In genomic region chr12:71892996-71893605, GRCm38 (mm10) we compare ENCODE assay signal across 22 mouse cellular contexts.
DNase-seq lines count a peak whose midpoint lies in the region; ATAC-seq and TF ChIP-seq lines count a peak whose summit lies in the region.
"Had no signal": no experiment of that assay in that cellular context is flagged by ENCODE, and none has a peak within 500 bp of the region (broad histone marks: within the 10 kb centered on the region; RNA-seq: fewer than 3 reads in every experiment).

No protein-coding gene starts in this region.

- no peak for ATAC-seq in CD4-positive, CD25-positive, alpha-beta regulatory T cell, adult 4 months
- peak; percentile 41 for ATAC-seq in common myeloid progenitor, adult 5-6 weeks (replicated peaks; ENCODE audit: low read depth, poor library complexity, severe bottlenecking)
- ATAC-seq: forebrain, postnatal 0 days; intestine, embryonic 16.5 days; Patski had no signal

- H3K4me3 ChIP-seq in layer of hippocampus, adult 2 months, result no peak overlapping the region
- H3K4me3 ChIP-seq: hindbrain, embryonic 15.5 days; limb, embryonic 13.5 days; midbrain, embryonic 10.5 days had no signal

- peak overlapping the region; percentile 51 for H3K27ac ChIP-seq in layer of hippocampus, adult 2 months
- H3K27ac ChIP-seq: hindbrain, embryonic 15.5 days; limb, embryonic 13.5 days; midbrain, embryonic 10.5 days had no signal

- intact Hi-C loops in left cerebral cortex, postnatal 25 days (cut with DNase I), result no loop called here

- no peak for TF ChIP-seq CTCF in layer of hippocampus, adult 2 months (conservative IDR thresholded peaks at IDR 0.05)

- peak; percentile 2 for DNase-seq in CD4-positive, CD25-positive, alpha-beta regulatory T cell, adult 2 months (ENCODE audit: low read depth, low spot score)
- DNase-seq in layer of hippocampus, adult 2 months (ENCODE audit: low spot score in 2 of 2), result no peak
- DNase-seq in layer of hippocampus, postnatal 36 days, result no peak
- DNase-seq in retina, postnatal 7 days (ENCODE audit: low read depth, low spot score), result peak; percentile 41
- no peak for DNase-seq in cerebellum, postnatal 36 days
- DNase-seq in left cerebral cortex, postnatal 25 days (ENCODE audit: low spot score in 2 of 2), result no peak
- DNase-seq: adrenal gland, adult 8-10 months; cerebellum, adult 9-11 months; embryo, embryonic 11 days; forebrain, postnatal 0 days; heart, postnatal 36 days; kidney, postnatal 36 days; layer of hippocampus, adult 9-11 months; lung, adult 2 months; lung, postnatal 36 days had no signal

Comparison
In these comparisons a context has a peak if more than half of its experiments do, and no peak if none do; other contexts are left out.
1. DNase-seq: peak in CD4-positive, CD25-positive, alpha-beta regulatory T cell, adult 2 months (single experiment) and retina, postnatal 7 days (single experiment); none in layer of hippocampus, adult 2 months (0 of 2), layer of hippocampus, postnatal 36 days (0 of 2), cerebellum, postnatal 36 days (0 of 2) and left cerebral cortex, postnatal 25 days (0 of 2).